Mouse (Mus musculus) CD8-positive naive resting alpha-beta T cell, adult 57 days (primary cell): Measurements from ENCODE around the gene Olfr1447. TPM values are rescaled to one million over a fixed set of nuclear protein-coding genes. Genes with fewer than 3 reads are reported as not detected.

ENCODE experiments used
- total RNA-seq: library from RNA; stranded (reverse); gene quantifications from one replicate; pipeline ENCODE4 v1.2.4, GENCODE M21; 2023

The Olfr1447 gene
- not detected for total RNA-seq

DNA sequence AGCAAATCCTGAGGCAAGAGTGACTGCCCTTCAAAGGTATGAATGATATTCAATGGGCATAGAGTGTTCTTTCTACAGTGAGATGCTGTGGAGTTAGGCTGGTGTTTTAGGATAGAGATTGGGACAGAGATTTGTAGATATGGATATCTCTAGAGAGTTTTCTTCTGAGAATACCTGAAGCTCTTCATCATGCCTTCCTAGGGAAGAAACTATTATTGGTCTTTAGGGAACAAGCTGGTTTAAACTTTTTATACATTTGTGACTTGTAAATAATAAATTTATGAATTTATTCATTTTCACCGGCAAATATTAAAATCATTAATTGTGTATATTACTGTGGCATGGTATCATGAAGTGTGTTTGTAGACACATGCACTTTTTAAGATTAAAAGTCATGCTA is at the start of gene Olfr1447:
Gene Olfr1447 (minus strand): TSS at position 101 of the 400 bp plus-strand sequence.

GRCm38 (mm10) chr19:12949958-12950357 is 46.4 kb upstream of the Olfr1447 start, which contains the start of gene Olfr1450:
Gene Olfr1450, plus strand, starts transcription at chr19:12950258.

GRCm38 (mm10) chr19:12930540-12930939 is 27.0 kb upstream of the Olfr1447 start, which contains the start of gene Olfr1449:
Gene Olfr1449, plus strand, starts transcription at chr19:12930840.

GRCm38 (mm10) chr19:12924319-12924718 is 20.8 kb upstream of the Olfr1447 start, which contains the start of gene Olfr1448:
Gene Olfr1448, minus strand, starts transcription at chr19:12924419.

GRCm38 (mm10) chr19:12893424-12893823 is 10.1 kb downstream of the Olfr1447 start, which contains the start of gene Olfr1446:
Gene Olfr1446, minus strand, starts transcription at chr19:12893524.

GRCm38 (mm10) chr19:12883555-12883954 is 20.0 kb downstream of the Olfr1447 start, which contains the start of gene Olfr1445:
Gene Olfr1445, plus strand, starts transcription at chr19:12883855.

GRCm38 (mm10) chr19:12856983-12857382 is 46.6 kb downstream of the Olfr1447 start, which contains the start of gene Olfr1444:
Gene Olfr1444, plus strand, starts transcription at chr19:12857283.

Other genes with a start within 250 kb of the Olfr1447 start
- gene Olfr1442, start 233.3 kb downstream of the Olfr1447 start, total RNA-seq: not detected
- not detected for gene Olfr1443, start 225.6 kb downstream of the Olfr1447 start, total RNA-seq
- not detected for gene Keg1, start 208.0 kb downstream of the Olfr1447 start, total RNA-seq
- 4.3 TPM for gene Cntf, start 138.1 kb downstream of the Olfr1447 start, total RNA-seq
- gene Zfp91, start 107.6 kb downstream of the Olfr1447 start, total RNA-seq: 67.2 TPM
- 47.4 TPM for gene Lpxn, start 107.5 kb downstream of the Olfr1447 start, total RNA-seq
- 1.5 TPM for gene Gm5244, start 57.1 kb downstream of the Olfr1447 start, total RNA-seq
- gene Olfr1444, start 46.5 kb downstream of the Olfr1447 start, total RNA-seq: 0.31 TPM
- not detected for gene Olfr1445, start 19.9 kb downstream of the Olfr1447 start, total RNA-seq
- not detected for gene Olfr1446, start 10.2 kb downstream of the Olfr1447 start, total RNA-seq
- gene Olfr1448, start 20.7 kb upstream of the Olfr1447 start, total RNA-seq: not detected
- not detected for gene Olfr1449, start 27.1 kb upstream of the Olfr1447 start, total RNA-seq
- gene Olfr1450, start 46.5 kb upstream of the Olfr1447 start, total RNA-seq: not detected
- gene Olfr1451, start 91.3 kb upstream of the Olfr1447 start, total RNA-seq: not detected
- not detected for gene Olfr1453, start 124.6 kb upstream of the Olfr1447 start, total RNA-seq
- gene Olfr1454, start 156.9 kb upstream of the Olfr1447 start, total RNA-seq: not detected
- gene Olfr1457, start 194.1 kb upstream of the Olfr1447 start, total RNA-seq: not detected
- gene Olfr1458, start 203.0 kb upstream of the Olfr1447 start, total RNA-seq: not detected
- not detected for gene Olfr1459, start 245.8 kb upstream of the Olfr1447 start, total RNA-seq